In the genomic region with DNA sequence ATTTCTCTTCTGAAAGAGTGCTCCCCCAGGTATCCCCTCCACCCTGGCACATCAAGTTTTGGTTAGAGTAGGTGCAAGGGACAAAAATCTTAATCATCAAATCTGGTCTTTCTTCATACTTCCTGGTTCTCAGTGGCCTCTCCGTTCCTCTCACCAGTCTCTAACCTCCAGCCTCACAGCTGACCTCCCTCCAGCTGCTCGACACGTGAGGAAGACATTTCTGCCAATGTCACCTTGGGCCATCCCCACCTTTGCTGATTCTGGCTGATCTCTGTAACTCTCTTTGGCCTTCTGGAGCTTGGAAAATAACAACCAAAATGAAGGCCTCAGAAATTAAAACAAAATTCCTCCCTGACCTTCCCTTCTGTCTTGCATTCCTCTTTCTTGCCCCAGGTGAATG, we compare ENCODE assay signal across 16 mouse cellular contexts.
"Had no signal": no experiment of that assay in that cellular context is flagged by ENCODE, and none has a peak within 500 bp of the region (broad histone marks: within the 10 kb centered on the region; RNA-seq: fewer than 3 reads in every experiment).

No protein-coding gene starts in this region.

- H3K36me3 ChIP-seq: neural tube, embryonic 13.5 days; neural tube, embryonic 15.5 days; stomach, embryonic 15.5 days had no signal

- H3K27me3 ChIP-seq: stomach, embryonic 15.5 days had no signal

- H3K4me3 ChIP-seq: neural tube, embryonic 13.5 days; neural tube, embryonic 15.5 days; stomach, embryonic 15.5 days had no signal

- DNase-seq: retina, postnatal 1 day; right cerebral cortex, adult 18-20 months; right cerebral cortex, postnatal 14 days; right cerebral cortex, postnatal 25 days; right cerebral cortex, postnatal 4 days; spleen, adult 18-20 months; thymus, adult 18-20 months; thymus, adult 2 months; thymus, postnatal 14 days; thymus, postnatal 25 days; thymus, postnatal 36 days; thymus, postnatal 4 days had no signal

- H3K9me3 ChIP-seq: neural tube, embryonic 13.5 days; neural tube, embryonic 15.5 days; stomach, embryonic 15.5 days had no signal

- H3K4me1 ChIP-seq: stomach, embryonic 15.5 days had no signal

- H3K27ac ChIP-seq: neural tube, embryonic 13.5 days; neural tube, embryonic 15.5 days; stomach, embryonic 15.5 days; stomach, postnatal 0 days had no signal

- H3K9ac ChIP-seq: neural tube, embryonic 13.5 days; neural tube, embryonic 15.5 days; stomach, embryonic 15.5 days had no signal
